Mouse (Mus musculus) forebrain, embryonic 13.5 days (tissue): Measurements from ENCODE around the gene Lnpep. TPM values are rescaled to one million over a fixed set of nuclear protein-coding genes. Genes with fewer than 3 reads are reported as not detected.

ENCODE experiments used
- ATAC-seq: fragments of 200-750 bp; cut with Nextera tagmentation; 2 replicates; pipeline ENCODE4 v1.8.0; 2017
- H3K27ac ChIP-seq: fragments of 300-500 bp; sonication (generic); 2 replicates; pipeline ENCODE4 v1.5.1; 2015; ENCODE audit warnings: inconsistent platforms, mild to moderate bottlenecking, moderate library complexity
- H3K27me3 ChIP-seq: fragments of 300-500 bp; sonication (generic); 2 replicates; pipeline ENCODE4 v1.6.1; 2015; ENCODE audit warnings: mild to moderate bottlenecking, inconsistent platforms
- H3K36me3 ChIP-seq: fragments of 300-500 bp; sonication (generic); 2 replicates; pipeline ENCODE4 v1.6.1; 2015; ENCODE audit warnings: mild to moderate bottlenecking, inconsistent platforms; ENCODE audit not compliant: poor library complexity, severe bottlenecking
- H3K4me1 ChIP-seq: fragments of 300-500 bp; sonication (generic); 2 replicates; pipeline ENCODE4 v1.6.1; 2015; ENCODE audit warnings: inconsistent platforms
- H3K4me2 ChIP-seq: fragments of 300-500 bp; sonication (generic); 2 replicates; pipeline ENCODE4 v1.6.1; 2015; ENCODE audit warnings: inconsistent platforms, mild to moderate bottlenecking, moderate library complexity
- H3K4me3 ChIP-seq: fragments of 300-500 bp; sonication (generic); 2 replicates; pipeline ENCODE4 v1.5.1; 2015; ENCODE audit warnings: mild to moderate bottlenecking, inconsistent platforms
- H3K9ac ChIP-seq: fragments of 300-500 bp; sonication (generic); 2 replicates; pipeline ENCODE4 v1.6.1; 2015; ENCODE audit warnings: mild to moderate bottlenecking, inconsistent platforms
- H3K9me3 ChIP-seq: fragments of 300-500 bp; sonication (generic); replicated peaks from 2 replicates; pipeline ENCODE4 v1.6.1; 2016; ENCODE audit warnings: inconsistent platforms
- WGBS: fragments of 180-500 bp; shearing (Covaris S2); methylation state at CpG from one replicate; pipeline ENCODE4 v1.1.7; 2015; 5-methylcytosine and 5-hydroxymethylcytosine counted together
- polyA plus RNA-seq: library from polyadenylated mRNA; unstranded; fragments of >200 nt; fragmentation: Nextera tagmentation; extraction: Ambion mirVana; gene quantifications from 2 replicates; pipeline ENCODE4 v1.2.1, GENCODE M21; 2015

Gene Lnpep
- polyA plus RNA-seq, 1 experiment from 2014 or later, result 9.2 TPM

- 89% methylated on average over 2 of the region's 2 CpGs for WGBS
Measured at GRCm38 (mm10) chr17:17604554-17604953, 20.3 kb downstream of the Lnpep start.

GRCm38 (mm10) chr17:17603609-17604008 is 21.2 kb downstream of the Lnpep start:
- no peak overlapping the region for H3K4me3 ChIP-seq
- H3K27me3 ChIP-seq, result no peaks in the 10 kb centered on the region
- H3K4me1 ChIP-seq, result peaks cover 43% of the 10 kb centered on the region
- H3K9ac ChIP-seq, result no peak overlapping the region
- no peaks in the 10 kb centered on the region for H3K9me3 ChIP-seq
- no peaks in the 10 kb centered on the region for H3K36me3 ChIP-seq
- H3K27ac ChIP-seq, result no peak overlapping the region
- no peak overlapping the region for H3K4me2 ChIP-seq
- WGBS, result 92% methylated on average over 3 of the region's 3 CpGs
- ATAC-seq, result no peak

More at GRCm38 (mm10) chr17:17604554-17604953, 20.3 kb downstream of the Lnpep start:
- no peaks in the 10 kb centered on the region for H3K9me3 ChIP-seq
- ATAC-seq, result no peak
- no peaks in the 10 kb centered on the region for H3K36me3 ChIP-seq
- H3K4me2 ChIP-seq, result no peak overlapping the region
- H3K4me3 ChIP-seq, result no peak overlapping the region
- peaks cover 46% of the 10 kb centered on the region for H3K4me1 ChIP-seq
- no peak overlapping the region for H3K27ac ChIP-seq
- no peak overlapping the region for H3K9ac ChIP-seq
- H3K27me3 ChIP-seq, result no peaks in the 10 kb centered on the region

GRCm38 (mm10) chr17:17602786-17603185 is 22.1 kb downstream of the Lnpep start:
- H3K4me3 ChIP-seq, result no peak overlapping the region
- no peak overlapping the region for H3K4me2 ChIP-seq
- peak overlapping the region; percentile 35; the same call in 1 of the 2 replicates for H3K27ac ChIP-seq
- H3K36me3 ChIP-seq, result no peaks in the 10 kb centered on the region
- no peak overlapping the region for H3K9ac ChIP-seq
- H3K27me3 ChIP-seq, result no peaks in the 10 kb centered on the region
- H3K9me3 ChIP-seq, result no peaks in the 10 kb centered on the region
- H3K4me1 ChIP-seq, result peaks cover 34% of the 10 kb centered on the region
- ATAC-seq, result no peak

- no peaks in the 10 kb centered on the region for H3K36me3 ChIP-seq
- no peak overlapping the region for H3K4me2 ChIP-seq
- no peak overlapping the region for H3K4me3 ChIP-seq
- 28% methylated on average over 4 of the region's 4 CpGs for WGBS
- peaks cover 30% of the 10 kb centered on the region for H3K4me1 ChIP-seq
- H3K9ac ChIP-seq, result no peak overlapping the region
- H3K27me3 ChIP-seq, result no peaks in the 10 kb centered on the region
- peak; percentile 70 for ATAC-seq
- no peaks in the 10 kb centered on the region for H3K9me3 ChIP-seq
- peak overlapping the region; percentile 35; the same call in 1 of the 2 replicates for H3K27ac ChIP-seq
Measured at GRCm38 (mm10) chr17:17602330-17602729, 22.5 kb downstream of the Lnpep start.

GRCm38 (mm10) chr17:17600804-17601252 is 24.0 kb downstream of the Lnpep start:
- H3K4me2 ChIP-seq, result no peak overlapping the region
- H3K4me1 ChIP-seq, result peaks cover 29% of the 10 kb centered on the region
- no peaks in the 10 kb centered on the region for H3K27me3 ChIP-seq
- 43% methylated on average over 3 of the region's 3 CpGs for WGBS
- no peaks in the 10 kb centered on the region for H3K9me3 ChIP-seq
- peak; percentile 76 for ATAC-seq
- no peak overlapping the region for H3K4me3 ChIP-seq
- no peaks in the 10 kb centered on the region for H3K36me3 ChIP-seq
- 0 out of 2 replicates have a peak overlapping the region, but pooled peaks have one; percentile 25 for H3K27ac ChIP-seq
- H3K9ac ChIP-seq, result no peak overlapping the region

GRCm38 (mm10) chr17:17600001-17600400 is 24.8 kb downstream of the Lnpep start:
- Histone ChIP-seq H3K9me3 (no peaks in the 10 kb centered on the region), H3K27me3 (no peaks in the 10 kb centered on the region), H3K4me2 (no peak overlapping the region), H3K4me1 (peaks cover 29% of the 10 kb centered on the region), H3K4me3 (no peak overlapping the region), H3K27ac (no peak overlapping the region), H3K36me3 (no peaks in the 10 kb centered on the region), H3K9ac (no peak overlapping the region)
- no peak for ATAC-seq
- 97% methylated on average over 1 of the region's 1 CpGs for WGBS

- Histone ChIP-seq H3K9ac (no peak overlapping the region), H3K9me3 (no peaks in the 10 kb centered on the region), H3K27ac (no peak overlapping the region), H3K4me2 (no peak overlapping the region), H3K4me3 (no peak overlapping the region), H3K36me3 (no peaks in the 10 kb centered on the region), H3K27me3 (no peaks in the 10 kb centered on the region), H3K4me1 (peaks cover 27% of the 10 kb centered on the region)
- WGBS, result 94% methylated on average over 2 of the region's 2 CpGs
- ATAC-seq, result no peak
Measured at GRCm38 (mm10) chr17:17598355-17598754, 26.5 kb downstream of the Lnpep start.

- Histone ChIP-seq H3K27ac (no peak overlapping the region), H3K9me3 (no peaks in the 10 kb centered on the region), H3K27me3 (no peaks in the 10 kb centered on the region), H3K4me2 (no peak overlapping the region), H3K36me3 (no peaks in the 10 kb centered on the region), H3K4me1 (no peaks in the 10 kb centered on the region), H3K9ac (no peak overlapping the region), H3K4me3 (no peak overlapping the region)
- no peak for ATAC-seq
- 78% methylated on average over 1 of the region's 1 CpGs for WGBS
Measured at GRCm38 (mm10) chr17:17592926-17593325, 31.9 kb downstream of the Lnpep start.

- Histone ChIP-seq H3K9ac (no peak overlapping the region), H3K9me3 (no peaks in the 10 kb centered on the region), H3K4me2 (no peak overlapping the region), H3K4me3 (no peak overlapping the region), H3K4me1 (no peaks in the 10 kb centered on the region), H3K27ac (no peak overlapping the region), H3K36me3 (no peaks in the 10 kb centered on the region), H3K27me3 (no peaks in the 10 kb centered on the region)
- WGBS, result 73% methylated on average over 7 of the region's 7 CpGs
- ATAC-seq, result no peak
Measured at GRCm38 (mm10) chr17:17587333-17588047, 37.4 kb downstream of the Lnpep start.

- Histone ChIP-seq H3K4me1 (no peaks in the 10 kb centered on the region), H3K4me2 (no peak overlapping the region), H3K36me3 (no peaks in the 10 kb centered on the region), H3K27ac (no peak overlapping the region), H3K9ac (no peak overlapping the region), H3K9me3 (no peaks in the 10 kb centered on the region), H3K27me3 (no peaks in the 10 kb centered on the region), H3K4me3 (no peak overlapping the region)
- 94% methylated on average over 4 of the region's 4 CpGs for WGBS
- no peak for ATAC-seq
Measured at GRCm38 (mm10) chr17:17585115-17585514, 39.7 kb downstream of the Lnpep start.

- WGBS, result 45% methylated on average over 2 of the region's 2 CpGs
- H3K4me3 ChIP-seq, result no peak overlapping the region
- no peak for ATAC-seq
Measured at GRCm38 (mm10) chr17:17583896-17584295, 41.0 kb downstream of the Lnpep start.

GRCm38 (mm10) chr17:17581234-17581633 is 43.6 kb downstream of the Lnpep start:
- H3K27me3 ChIP-seq, result no peaks in the 10 kb centered on the region
- H3K9me3 ChIP-seq, result no peaks in the 10 kb centered on the region
- no peak overlapping the region for H3K4me2 ChIP-seq
- no peak overlapping the region for H3K9ac ChIP-seq
- H3K36me3 ChIP-seq, result peaks cover 9% of the 10 kb centered on the region
- H3K27ac ChIP-seq, result no peak overlapping the region
- 92% methylated on average over 3 of the region's 3 CpGs for WGBS
- H3K4me1 ChIP-seq, result no peaks in the 10 kb centered on the region
- no peak for ATAC-seq
- H3K4me3 ChIP-seq, result no peak overlapping the region

More at GRCm38 (mm10) chr17:17583896-17584295, 41.0 kb downstream of the Lnpep start:
- Histone ChIP-seq H3K27ac (no peak overlapping the region), H3K27me3 (no peaks in the 10 kb centered on the region), H3K36me3 (peaks cover 3% of the 10 kb centered on the region), H3K9ac (no peak overlapping the region), H3K4me2 (no peak overlapping the region), H3K9me3 (no peaks in the 10 kb centered on the region), H3K4me1 (no peaks in the 10 kb centered on the region)

- Histone ChIP-seq H3K4me2 (no peak overlapping the region), H3K36me3 (peaks cover 30% of the 10 kb centered on the region), H3K27me3 (no peaks in the 10 kb centered on the region), H3K4me3 (no peak overlapping the region), H3K27ac (no peak overlapping the region), H3K9ac (no peak overlapping the region), H3K4me1 (no peaks in the 10 kb centered on the region), H3K9me3 (no peaks in the 10 kb centered on the region)
- 95% methylated on average over 9 of the region's 9 CpGs for WGBS
- no peak for ATAC-seq
Measured at GRCm38 (mm10) chr17:17576399-17576798, 48.5 kb downstream of the Lnpep start.
